Mouse (Mus musculus) limb, embryonic 10.5 days (tissue): Measurements from ENCODE around the gene Slc16a8. TPM values are rescaled to one million over a fixed set of nuclear protein-coding genes. Genes with fewer than 3 reads are reported as not detected.

ENCODE experiments used
- DNase-seq: peaks from one replicate; pipeline ENCODE4 v3.0.0-alpha.2; 2017; ENCODE audit warnings: low spot score
- H3K27ac ChIP-seq: fragments of 300-500 bp; sonication (generic); 2 replicates; pipeline ENCODE4 v1.5.1; 2016; ENCODE audit warnings: mild to moderate bottlenecking
- H3K27me3 ChIP-seq: fragments of 300-500 bp; sonication (generic); 2 replicates; pipeline ENCODE4 v1.6.1; 2016; ENCODE audit warnings: low read depth, mild to moderate bottlenecking; ENCODE audit not compliant: poor library complexity, severe bottlenecking
- H3K36me3 ChIP-seq: fragments of 300-500 bp; sonication (generic); 2 replicates; pipeline ENCODE4 v1.6.1; 2016; ENCODE audit warnings: mild to moderate bottlenecking, moderate library complexity
- H3K4me1 ChIP-seq: fragments of 300-500 bp; sonication (generic); 2 replicates; pipeline ENCODE4 v1.6.1; 2016
- H3K4me3 ChIP-seq: fragments of 300-500 bp; sonication (generic); 2 replicates; pipeline ENCODE4 v1.5.1; 2016; ENCODE audit warnings: mild to moderate bottlenecking, moderate library complexity
- H3K9me3 ChIP-seq: fragments of 300-500 bp; sonication (generic); replicated peaks from 2 replicates; pipeline ENCODE4 v1.6.1; 2016; ENCODE audit warnings: mild to moderate bottlenecking
- WGBS: fragments of 180-500 bp; shearing (Covaris S2); methylation state at CpG from one replicate; pipeline ENCODE4 v1.1.7; 2016; 5-methylcytosine and 5-hydroxymethylcytosine counted together
- polyA plus RNA-seq: library from polyadenylated mRNA; unstranded; fragments of >200 nt; fragmentation: Nextera tagmentation; extraction: Ambion mirVana; gene quantifications from 2 replicates; pipeline ENCODE4 v1.2.1, GENCODE M21; 2016

Gene Slc16a8
- polyA plus RNA-seq, 1 experiment from 2014 or later, result not detected

- H3K36me3 ChIP-seq, result no peaks in the 10 kb centered on the region
- peaks cover 21% of the 10 kb centered on the region for H3K27me3 ChIP-seq
- H3K4me3 ChIP-seq, result peak overlapping the region; percentile 30
- H3K9me3 ChIP-seq, result no peaks in the 10 kb centered on the region
- DNase-seq, result no peak
- peak overlapping the region; percentile 80 for H3K27ac ChIP-seq
- WGBS, result 34% methylated on average over 13 of the region's 13 CpGs
- peaks cover 23% of the 10 kb centered on the region for H3K4me1 ChIP-seq
Observed at GRCm38 (mm10) chr15:79201491-79202150, 52.9 kb downstream of the Slc16a8 start.

Other genes starting within 250 kb of the Slc16a8 start
- gene H1f0, start 226.3 kb downstream of the Slc16a8 start, polyA plus RNA-seq, result 330 and 448 TPM in 2 replicates
- gene Galr3, start 212.9 kb downstream of the Slc16a8 start, polyA plus RNA-seq, result 0.13 TPM in 1 of 2 replicates, not detected in the other
- gene Ankrd54, start 191.9 kb downstream of the Slc16a8 start, polyA plus RNA-seq, result 73.8 and 77.9 TPM in 2 replicates
- 278 and 295 TPM in 2 replicates for gene Eif3l, start 179.6 kb downstream of the Slc16a8 start, polyA plus RNA-seq
- 6.8 and 9.7 TPM in 2 replicates for gene Micall1, start 145.9 kb downstream of the Slc16a8 start, polyA plus RNA-seq
- 351 and 426 TPM in 2 replicates for gene Polr2f, start 113.8 kb downstream of the Slc16a8 start, polyA plus RNA-seq
- gene 1700088E04Rik, start 113.5 kb downstream of the Slc16a8 start, polyA plus RNA-seq, result 5.2 and 5.7 TPM in 2 replicates
- 0.75 and 1.8 TPM in 2 replicates for gene Sox10, start 89.5 kb downstream of the Slc16a8 start, polyA plus RNA-seq
- 38.3 and 52.5 TPM in 2 replicates for gene Pick1, start 25.6 kb downstream of the Slc16a8 start, polyA plus RNA-seq
- gene Gm49486, start 25.4 kb downstream of the Slc16a8 start, polyA plus RNA-seq, result 0.11 and 0.48 TPM in 2 replicates
- 2.6 and 3.1 TPM in 2 replicates for gene Baiap2l2, start 30.8 kb upstream of the Slc16a8 start, polyA plus RNA-seq
- 17.0 and 18.2 TPM in 2 replicates for gene Pla2g6, start 73.6 kb upstream of the Slc16a8 start, polyA plus RNA-seq
- gene Maff, start 91.9 kb upstream of the Slc16a8 start, polyA plus RNA-seq, result 1.2 and 1.5 TPM in 2 replicates
- gene Tmem184b, start 148.8 kb upstream of the Slc16a8 start, polyA plus RNA-seq, result 63.5 and 74.8 TPM in 2 replicates
- 152 and 170 TPM in 2 replicates for gene Csnk1e, start 200.8 kb upstream of the Slc16a8 start, polyA plus RNA-seq